Mouse (Mus musculus) gastrocnemius, postnatal 25 days (tissue): Measurements from ENCODE around the gene Gm28372. TPM values are rescaled to one million over a fixed set of nuclear protein-coding genes. Genes with fewer than 3 reads are reported as not detected.
"Not testable (repeated sequence)": the region's sequence is repeated elsewhere in the genome, so short reads cannot be mapped to it uniquely, and the experiment has no call there.

Experiments
- DNase-seq: peaks from one replicate; pipeline ENCODE4 v3.0.0; 2022
- long read RNA-seq, 2 experiments: library from polyadenylated mRNA; stranded (forward); transcript quantifications; one replicate each; pipeline ENCODE4 v2.0.0; 2021
- total RNA-seq, 2 experiments: library from RNA; stranded (reverse); gene quantifications; 1 replicate in 1 of 2; 2 replicates in 1 of 2; pipeline ENCODE4 v1.2.3; 2021

Gene Gm28372
- total RNA-seq, result not detected
- long read RNA-seq, experiment 1, result 0 reads
- long read RNA-seq, experiment 2, result 0 reads

DNA sequence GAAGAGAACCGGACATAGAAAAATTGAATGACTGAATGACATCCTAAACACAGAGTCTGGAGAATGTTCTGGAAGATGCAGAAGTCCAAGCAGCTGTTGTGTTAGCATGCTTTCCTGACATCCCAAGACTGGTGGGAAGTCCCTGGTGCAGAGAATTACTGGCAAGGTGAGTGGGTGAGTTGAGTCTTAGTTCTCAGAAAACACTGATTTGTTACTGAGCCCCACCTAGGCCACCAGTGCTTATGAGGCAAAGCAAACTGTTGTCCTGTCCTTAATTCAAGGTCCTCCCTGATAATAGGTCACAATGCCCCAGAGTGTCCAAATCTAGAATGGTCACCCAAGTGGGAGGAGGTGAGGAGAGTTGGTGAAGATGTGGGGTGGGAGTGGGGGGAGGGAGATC, at the start of gene Gm28372, which contains the start of gene 1700020A23Rik:
Gene Gm28372 (plus strand): TSS at position 301 of the 400 bp plus-strand sequence.
Gene 1700020A23Rik (plus strand): TSS at position 321 of the 400 bp plus-strand sequence.
- DNase-seq, result no peak

- no peak for DNase-seq
These were observed 47.5 kb upstream of the Gm28372 start for GRCm38 (mm10) chr2:130357551-130357950.

GRCm38 (mm10) chr2:130358852-130359251, 46.2 kb upstream of the Gm28372 start:
- DNase-seq, result no peak

GRCm38 (mm10) chr2:130362511-130363026, 42.5 kb upstream of the Gm28372 start:
- DNase-seq, result no peak

GRCm38 (mm10) chr2:130365211-130366094, 39.6 kb upstream of the Gm28372 start:
- DNase-seq, result no peak

GRCm38 (mm10) chr2:130367386-130367785, 37.7 kb upstream of the Gm28372 start:
- no peak for DNase-seq

DNA sequence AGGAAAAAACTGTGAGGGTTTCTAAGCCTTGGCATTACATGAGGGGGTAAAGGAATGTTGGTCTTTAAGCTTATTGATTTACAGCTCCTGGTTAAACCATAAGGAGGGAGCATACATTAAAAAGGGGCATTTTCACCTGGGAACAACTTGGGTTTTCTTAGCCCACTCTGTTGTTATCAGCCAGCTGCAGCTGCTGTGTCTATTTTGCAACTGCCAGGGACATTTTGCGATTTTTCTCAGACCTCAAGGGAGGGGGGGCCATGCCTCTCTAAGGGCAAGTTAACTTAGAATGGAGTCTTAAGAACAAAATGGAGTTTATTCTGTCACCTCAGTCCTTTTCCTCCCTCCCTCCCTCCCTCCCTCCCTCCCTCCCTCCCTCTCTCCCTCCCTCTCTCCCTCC, 32.0 kb upstream of the Gm28372 start:
- DNase-seq, result not testable (repeated sequence)

DNA sequence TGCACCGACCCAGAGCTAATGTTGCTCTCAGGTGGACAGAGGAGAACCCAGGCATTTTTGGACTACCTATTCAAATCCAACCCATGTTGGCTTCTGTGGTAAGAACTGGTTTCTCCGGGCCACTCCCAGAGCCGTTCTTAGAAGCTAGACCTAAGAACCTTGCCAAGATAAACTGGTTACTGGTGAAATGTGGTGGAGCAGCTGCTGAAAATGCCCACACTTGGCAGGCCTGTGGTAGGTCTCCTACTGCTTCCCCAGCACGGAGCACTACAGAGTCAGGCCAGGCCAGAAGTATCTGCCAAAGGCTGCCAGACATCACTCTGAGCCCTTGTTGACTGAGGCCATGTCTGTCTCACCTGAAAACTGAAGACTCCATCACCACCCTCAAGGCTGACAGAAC, 30.1 kb upstream of the Gm28372 start:
- no peak for DNase-seq

DNA sequence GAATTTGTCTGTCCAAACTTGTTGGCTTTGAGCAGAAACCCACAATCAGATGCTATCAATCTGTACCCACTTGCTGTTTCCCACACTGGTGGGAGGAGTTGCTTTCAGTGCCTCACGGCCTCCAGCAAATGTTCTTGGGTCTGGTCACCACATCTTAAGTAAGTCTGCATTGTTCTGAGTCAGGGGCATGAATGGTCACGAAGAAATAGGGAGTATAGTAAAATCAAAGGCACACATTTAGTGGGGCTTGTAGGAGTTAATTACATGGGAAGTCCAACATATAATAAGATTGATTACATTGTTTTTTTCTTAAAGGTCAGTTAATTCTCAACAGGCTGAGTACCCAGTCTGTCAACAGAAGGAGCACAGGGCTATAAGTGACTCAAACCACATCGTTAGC, 21.8 kb upstream of the Gm28372 start:
- no peak for DNase-seq

- no peak for DNase-seq
These were observed 21.1 kb upstream of the Gm28372 start for GRCm38 (mm10) chr2:130383895-130384294.

DNA sequence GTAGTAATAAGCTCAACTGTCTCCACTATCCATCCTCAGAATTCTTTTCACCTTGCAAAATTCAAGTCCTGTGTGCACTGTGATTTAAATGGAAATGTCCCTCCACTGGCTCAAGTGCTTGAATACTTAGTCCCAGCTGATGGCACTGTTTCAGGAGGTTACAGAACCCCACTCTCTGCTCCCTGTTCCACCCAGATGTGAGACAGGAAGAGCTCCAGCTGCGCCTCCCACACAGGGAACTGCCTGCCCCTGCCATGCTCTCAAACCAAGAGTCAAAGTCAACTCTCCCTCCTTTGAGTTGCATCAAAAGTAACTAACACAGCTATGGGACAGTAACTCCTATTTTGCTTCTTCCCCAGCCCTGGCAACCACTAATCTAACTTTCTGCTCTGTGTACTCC, 18.8 kb upstream of the Gm28372 start:
- DNase-seq, result no peak

- no peak for DNase-seq
These were observed 16.2 kb upstream of the Gm28372 start for GRCm38 (mm10) chr2:130388796-130389195.

DNA sequence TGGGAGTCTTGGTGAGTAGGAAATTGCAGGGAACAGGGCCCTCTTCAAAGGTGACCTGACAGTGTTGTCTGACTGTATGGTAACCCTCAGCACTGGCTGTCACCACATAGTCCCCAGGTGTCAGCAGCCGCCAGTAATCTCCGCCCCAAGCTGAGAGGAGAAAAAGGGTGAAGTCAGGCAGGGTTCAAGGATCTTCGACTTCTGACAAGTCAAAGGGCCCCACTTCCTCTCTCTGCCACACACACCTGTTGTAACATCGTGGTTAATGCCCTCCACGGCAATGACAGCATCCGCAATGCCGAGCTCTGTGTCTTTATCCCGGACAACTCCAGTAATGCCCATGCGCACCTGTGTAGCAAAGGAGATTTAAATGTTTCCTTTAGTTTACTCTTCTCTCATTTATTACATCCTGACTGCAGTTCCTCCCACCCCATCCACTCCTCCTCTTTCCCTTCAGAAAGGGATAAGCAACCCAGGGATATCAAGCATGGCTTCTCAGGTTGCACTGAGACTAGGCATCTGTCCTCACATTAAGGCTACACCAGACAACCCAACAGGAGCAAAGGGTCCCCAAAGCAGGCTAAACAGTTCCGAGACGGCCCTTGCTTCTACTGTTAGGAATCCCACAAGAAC, 13.9 kb upstream of the Gm28372 start:
- DNase-seq, result no peak

GRCm38 (mm10) chr2:130392836-130393235, 12.2 kb upstream of the Gm28372 start:
- no peak for DNase-seq

GRCm38 (mm10) chr2:130395696-130396095, 9.3 kb upstream of the Gm28372 start:
- DNase-seq, result no peak

- peak; percentile 31 for DNase-seq
These were observed 7.7 kb upstream of the Gm28372 start, which contains the start of gene Cpxm1 for GRCm38 (mm10) chr2:130397186-130397985. Gene Cpxm1, minus strand, starts transcription at chr2:130397574.

GRCm38 (mm10) chr2:130398091-130398490, 6.9 kb upstream of the Gm28372 start:
- no peak for DNase-seq

DNA sequence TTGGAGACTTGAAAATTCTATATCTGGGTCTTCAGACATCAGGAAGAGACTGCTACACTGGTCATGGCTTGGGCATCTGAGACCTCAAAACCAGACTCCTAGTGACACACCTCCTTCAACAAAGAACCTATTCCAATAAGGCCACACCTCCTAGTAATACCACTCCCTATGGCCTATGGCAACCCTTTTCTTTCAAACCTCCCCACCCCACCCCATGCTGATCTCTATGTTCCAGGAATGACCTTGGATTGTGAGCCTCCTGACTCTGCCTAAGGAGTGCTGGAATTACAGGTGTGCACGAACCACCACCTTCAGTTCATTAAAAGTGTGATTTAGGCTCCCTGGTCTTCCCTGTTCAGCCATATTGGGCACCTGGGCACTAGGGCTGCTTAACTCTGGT, 5.0 kb upstream of the Gm28372 start:
- no peak for DNase-seq

GRCm38 (mm10) chr2:130401891-130402290, 3.1 kb upstream of the Gm28372 start:
- DNase-seq, result no peak

- no peak for DNase-seq
These were observed 1.1 kb downstream of the Gm28372 start, which contains the start of gene Tmem239 for GRCm38 (mm10) chr2:130406178-130406577. Gene Tmem239, plus strand, starts transcription at chr2:130406478.

GRCm38 (mm10) chr2:130408194-130408593, 3.2 kb downstream of the Gm28372 start:
- no peak for DNase-seq
